Mouse (Mus musculus) myocyte (in vitro differentiated cells): Measurements from ENCODE around the gene Zfp612. TPM values are rescaled to one million over a fixed set of nuclear protein-coding genes. Genes with fewer than 3 reads are reported as not detected.
"Not testable (repeated sequence)": the region's sequence is repeated elsewhere in the genome, so short reads cannot be mapped to it uniquely, and the experiment has no call there.

Experiments used
- H3K27me3 ChIP-seq: one replicate; pipeline ENCODE4 v1.6.1; 2011; ENCODE audit not compliant: control insufficient read depth, insufficient read depth, insufficient read length
- H3K36me3 ChIP-seq: one replicate; pipeline ENCODE4 v1.6.1; 2011; ENCODE audit not compliant: control insufficient read depth, insufficient read depth
- H3K4me2 ChIP-seq: one replicate; pipeline ENCODE4 v1.6.1; 2011; ENCODE audit warnings: low read depth, control low read depth
- H3K4me3 ChIP-seq: one replicate; pipeline ENCODE4 v1.5.1; 2011; ENCODE audit warnings: mild to moderate bottlenecking, control low read depth, moderate library complexity
- H3K79me2 ChIP-seq: one replicate; pipeline ENCODE4 v1.6.1; 2011; ENCODE audit not compliant: control insufficient read depth, insufficient read depth
- H3ac ChIP-seq: one replicate; pipeline ENCODE4 v1.6.1; 2011; ENCODE audit not compliant: control insufficient read depth, insufficient read length
- CEBPB ChIP-seq: IDR thresholded peaks from 2 replicates; pipeline ENCODE4 v1.6.1; 2011; ENCODE audit warnings: mild to moderate bottlenecking, moderate library complexity; ENCODE audit not compliant: poor library complexity, insufficient read depth, severe bottlenecking
- E2F4 ChIP-seq: IDR thresholded peaks from one replicate; pipeline ENCODE4 v1.6.1; 2011; ENCODE audit warnings: mild to moderate bottlenecking, control low read depth, moderate library complexity; ENCODE audit not compliant: insufficient read depth
- MAX ChIP-seq: IDR thresholded peaks from one replicate; pipeline ENCODE4 v1.6.1; 2011; ENCODE audit warnings: low read depth, mild to moderate bottlenecking, control low read depth
- MYOD1 ChIP-seq, 3 experiments: IDR thresholded peaks; one replicate each; pipeline ENCODE4 v1.6.1; 2011; ENCODE audit warnings: control low read depth in 2 of 3, low read depth in 2 of 3, mild to moderate bottlenecking in 2 of 3, moderate library complexity in 1 of 3; ENCODE audit not compliant: insufficient read length in 2 of 3, control insufficient read depth in 1 of 3
- MYOG ChIP-seq, 3 experiments: IDR thresholded peaks; one replicate each; pipeline ENCODE4 v1.6.1; 2011; ENCODE audit warnings: control low read depth in 2 of 3, low read depth in 2 of 3, mild to moderate bottlenecking in 2 of 3; ENCODE audit not compliant: insufficient read length in 2 of 3, control insufficient read depth in 1 of 3, insufficient read depth in 1 of 3
- POLR2A ChIP-seq: IDR thresholded peaks from one replicate; pipeline ENCODE4 v1.6.1; 2011; ENCODE audit warnings: low read depth, mild to moderate bottlenecking, control low read depth, moderate library complexity; ENCODE audit not compliant: insufficient read length
- POLR2AphosphoS2 ChIP-seq: IDR thresholded peaks from one replicate; pipeline ENCODE4 v1.6.1; 2011; ENCODE audit warnings: low read depth, control low read depth; ENCODE audit not compliant: insufficient read length
- REST ChIP-seq: IDR thresholded peaks from one replicate; pipeline ENCODE4 v1.6.1; 2011; ENCODE audit warnings: mild to moderate bottlenecking, control low read depth, moderate library complexity; ENCODE audit not compliant: insufficient read depth, insufficient read length
- SRF ChIP-seq: IDR thresholded peaks from one replicate; pipeline ENCODE4 v1.6.1; 2011; ENCODE audit warnings: low read depth; ENCODE audit not compliant: control insufficient read depth, insufficient read length
- TCF12 ChIP-seq: IDR thresholded peaks from one replicate; pipeline ENCODE4 v1.6.1; 2011; ENCODE audit warnings: mild to moderate bottlenecking, control low read depth; ENCODE audit not compliant: poor library complexity, insufficient read depth, severe bottlenecking
- TCF3 ChIP-seq: IDR thresholded peaks from one replicate; pipeline ENCODE4 v1.6.1; 2011; ENCODE audit warnings: low read depth, control low read depth; ENCODE audit not compliant: insufficient read length
- USF1 ChIP-seq: IDR thresholded peaks from one replicate; pipeline ENCODE4 v1.6.1; 2011; ENCODE audit warnings: low read depth, mild to moderate bottlenecking, control low read depth, moderate library complexity
- polyA plus RNA-seq: library from polyadenylated mRNA; unstranded; fragments of >200 nt; fragmentation: generic; extraction: Trizol; gene quantifications from one replicate; pipeline ENCODE4 v1.2.1, GENCODE M21; 2012; ENCODE audit warnings: missing spikeins

Zfp612 gene
- not detected for polyA plus RNA-seq

GRCm38 (mm10) chr8:110079282-110080221, at the start of gene Zfp612:
Gene Zfp612, plus strand, starts transcription at chr8:110079746.
- Histone ChIP-seq H3K4me2 (no peak within 1 kb of the TSS), H3ac (no peak within 1 kb of the TSS), H3K27me3 (peaks cover 29% of the 10 kb centered on the region), H3K36me3 (no peaks in the 10 kb centered on the region), H3K4me3 (no peak within 1 kb of the TSS), H3K79me2 (no peaks in the 10 kb centered on the region)
- no peak for TF ChIP-seq CEBPB
- TF ChIP-seq TCF3: no peak
- no peak for TF ChIP-seq E2F4
- no peak for TF ChIP-seq POLR2A
- no peak for TF ChIP-seq SRF
- no peak for TF ChIP-seq MYOG (IDR thresholded peaks at IDR 0.05; ENCODE audit: control insufficient read depth in 1 of 3, insufficient read depth in 1 of 3, insufficient read length in 2 of 3, low read depth in 2 of 3)
- no peak for TF ChIP-seq REST
- TF ChIP-seq USF1: no peak
- no peak for TF ChIP-seq MAX
- TF ChIP-seq POLR2AphosphoS2: no peak
- no peak for TF ChIP-seq TCF12
- TF ChIP-seq MYOD1 (IDR thresholded peaks at IDR 0.05; ENCODE audit: control insufficient read depth in 1 of 3, insufficient read length in 2 of 3, low read depth in 2 of 3): no peak

DNA sequence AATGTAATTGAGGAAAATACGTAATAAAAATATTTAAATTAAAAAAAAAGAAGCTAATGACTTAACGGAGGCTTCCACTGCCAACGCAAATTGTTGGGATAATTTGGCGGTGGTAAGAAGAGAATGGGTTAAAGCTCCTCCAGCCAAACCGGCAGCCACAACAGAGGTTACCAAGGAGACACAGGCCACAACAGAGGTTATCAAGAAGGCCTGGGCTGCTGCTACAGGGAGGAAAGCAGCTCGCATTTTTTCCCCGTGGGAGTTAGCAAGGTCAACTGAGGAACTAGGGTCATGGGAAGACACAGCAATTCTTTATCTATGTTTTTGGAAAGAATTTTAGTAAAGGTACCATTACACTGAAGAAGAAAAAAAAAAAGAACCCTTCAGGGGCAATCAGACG, 45.8 kb upstream of the Zfp612 start:
- not testable (repeated sequence) for H3K4me2 ChIP-seq, H3K36me3 ChIP-seq, H3ac ChIP-seq, H3K79me2 ChIP-seq, H3K4me3 ChIP-seq
- peaks cover 35% of the 10 kb centered on the region for H3K27me3 ChIP-seq

DNA sequence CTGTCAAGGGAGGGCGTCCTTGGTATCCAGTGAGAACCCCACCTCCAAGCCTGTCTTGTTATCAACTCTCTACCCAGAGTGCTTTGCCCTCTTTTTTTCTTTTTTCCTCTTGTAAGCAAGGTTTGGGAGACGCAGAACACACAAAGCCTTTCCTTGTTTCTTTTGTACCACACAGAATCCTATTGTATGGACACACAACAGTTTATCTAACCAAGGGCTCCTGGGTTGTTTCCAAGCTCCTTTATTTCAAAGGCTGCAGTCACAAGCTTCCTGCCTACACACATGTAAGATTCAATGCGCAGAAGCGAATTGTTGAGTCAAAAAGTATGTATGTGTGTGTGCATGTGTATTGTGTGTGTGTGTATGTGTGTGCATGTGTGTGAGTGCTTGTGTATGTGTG, 45.2 kb upstream of the Zfp612 start:
- peaks cover 32% of the 10 kb centered on the region for H3K27me3 ChIP-seq
- H3ac ChIP-seq: no peak overlapping the region
- H3K79me2 ChIP-seq: no peaks in the 10 kb centered on the region
- TF ChIP-seq E2F4 (no peak), MAX (no peak), MYOD1 (IDR thresholded peaks at IDR 0.05; ENCODE audit: control insufficient read depth in 1 of 3, insufficient read length in 2 of 3, low read depth in 2 of 3) (no peak), TCF3 (no peak)
- H3K4me2 ChIP-seq: no peak overlapping the region
- H3K4me3 ChIP-seq: no peak overlapping the region
- no peaks in the 10 kb centered on the region for H3K36me3 ChIP-seq

GRCm38 (mm10) chr8:110036156-110036555, 43.4 kb upstream of the Zfp612 start:
- H3K27me3 ChIP-seq: peaks cover 22% of the 10 kb centered on the region

DNA sequence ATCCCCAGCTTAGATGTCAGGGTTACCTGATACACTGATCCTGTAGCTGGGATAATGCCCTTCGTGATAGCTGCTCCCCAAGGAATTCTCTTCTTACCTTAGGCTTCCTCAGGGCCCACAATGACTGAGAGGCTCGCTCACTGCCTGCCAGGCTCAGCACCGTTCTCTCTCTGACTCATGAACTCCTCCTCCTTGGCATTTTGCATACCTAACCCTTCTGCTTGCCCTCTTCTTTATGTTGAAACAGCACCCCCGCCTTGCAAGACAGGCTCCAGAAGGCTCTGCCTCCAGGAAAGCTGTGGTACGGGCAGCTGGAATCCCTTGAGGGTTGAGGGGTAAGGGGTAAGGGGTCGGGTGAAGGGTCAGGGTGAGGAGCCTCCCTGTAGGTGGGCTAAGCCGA, 40.3 kb upstream of the Zfp612 start:
- H3K79me2 ChIP-seq: no peaks in the 10 kb centered on the region
- peaks cover 22% of the 10 kb centered on the region for H3K27me3 ChIP-seq
- H3ac ChIP-seq: no peak overlapping the region
- TF ChIP-seq REST (no peak), TCF12 (no peak), MYOD1 (IDR thresholded peaks at IDR 0.05; ENCODE audit: control insufficient read depth in 1 of 3, insufficient read length in 2 of 3, low read depth in 2 of 3) (no peak), MYOG (IDR thresholded peaks at IDR 0.05; ENCODE audit: control insufficient read depth in 1 of 3, insufficient read depth in 1 of 3, insufficient read length in 2 of 3, low read depth in 2 of 3) (no peak), E2F4 (no peak), CEBPB (no peak), USF1 (no peak), POLR2AphosphoS2 (no peak), TCF3 (no peak), SRF (no peak), MAX (no peak), POLR2A (no peak)
- H3K36me3 ChIP-seq: no peaks in the 10 kb centered on the region
- H3K4me3 ChIP-seq: no peak overlapping the region
- no peak overlapping the region for H3K4me2 ChIP-seq

More at GRCm38 (mm10) chr8:110036156-110036555, 43.4 kb upstream of the Zfp612 start:
- Histone ChIP-seq H3K4me3 (no peak overlapping the region), H3ac (no peak overlapping the region), H3K36me3 (no peaks in the 10 kb centered on the region), H3K4me2 (no peak overlapping the region), H3K79me2 (no peaks in the 10 kb centered on the region)
- no peak for TF ChIP-seq POLR2AphosphoS2
